Mouse (Mus musculus): Measurements from ENCODE around the gene Slc25a45.

Gene Slc25a45

GRCm38 (mm10) chr19:5840086-5840889, 37.3 kb upstream of the Slc25a45 start:
- in situ Hi-C loops (cut with MboI, MseI) = no loop called here

GRCm38 (mm10) chr19:5840890-5841388, 36.7 kb upstream of the Slc25a45 start:
- in situ Hi-C loops (cut with MboI, MseI) = no loop called here

GRCm38 (mm10) chr19:5841389-5841946, 36.1 kb upstream of the Slc25a45 start:
- in situ Hi-C loops (cut with MboI, MseI) = no loop called here

- in situ Hi-C loops (cut with MboI, MseI) = no loop called here
Observed at GRCm38 (mm10) chr19:5841999-5842784, 35.4 kb upstream of the Slc25a45 start.

- in situ Hi-C loops (cut with MboI, MseI) = no loop called here
Observed at GRCm38 (mm10) chr19:5842785-5843730, 34.5 kb upstream of the Slc25a45 start.

GRCm38 (mm10) chr19:5843781-5844691, 33.6 kb upstream of the Slc25a45 start:
- in situ Hi-C loops (cut with MboI, MseI) = no loop called here

- in situ Hi-C loops (cut with MboI, MseI) = loop anchor here (5.0 kb wide), 1 partner anchor 53 kb away; no protein-coding TSS in a partner anchor
Observed at GRCm38 (mm10) chr19:5844831-5845318, 32.7 kb upstream of the Slc25a45 start.

- in situ Hi-C loops (cut with MboI, MseI) = loop anchor here (5.0 kb wide), 1 partner anchor 53 kb away; no protein-coding TSS in a partner anchor
Observed at GRCm38 (mm10) chr19:5845319-5846135, 32.1 kb upstream of the Slc25a45 start.

- in situ Hi-C loops (cut with MboI, MseI) = loop anchor here (5.0 kb wide), 1 partner anchor 54 kb away; no protein-coding TSS in a partner anchor
Observed at GRCm38 (mm10) chr19:5846154-5846553, 31.5 kb upstream of the Slc25a45 start.

GRCm38 (mm10) chr19:5846557-5847305, 30.9 kb upstream of the Slc25a45 start:
- in situ Hi-C loops (cut with MboI, MseI) = loop anchor here (5.0 kb wide), 1 partner anchor 54 kb away; no protein-coding TSS in a partner anchor

GRCm38 (mm10) chr19:5847306-5847796, 30.3 kb upstream of the Slc25a45 start:
- in situ Hi-C loops (cut with MboI, MseI) = loop anchor here (5.0 kb wide), 1 partner anchor 55 kb away; no protein-coding TSS in a partner anchor

GRCm38 (mm10) chr19:5848032-5848825, 29.4 kb upstream of the Slc25a45 start:
- in situ Hi-C loops (cut with MboI, MseI) = loop anchor here (5.0 kb wide), 1 partner anchor 56 kb away; no protein-coding TSS in a partner anchor

- in situ Hi-C loops (cut with MboI, MseI) = loop anchor here (5.0 kb wide), 1 partner anchor 57 kb away; no protein-coding TSS in a partner anchor
Observed at GRCm38 (mm10) chr19:5848826-5849672, 28.6 kb upstream of the Slc25a45 start.

GRCm38 (mm10) chr19:5849843-5850527, 27.6 kb upstream of the Slc25a45 start:
- in situ Hi-C loops (cut with MboI, MseI) = loop anchor here (5.0 kb wide), 1 partner anchor 58 kb away; no protein-coding TSS in a partner anchor

GRCm38 (mm10) chr19:5850860-5851259, 26.7 kb upstream of the Slc25a45 start:
- in situ Hi-C loops (cut with MboI, MseI) = no loop called here

All from T-helper 1 cell (primary cell).